Mouse (Mus musculus): Measurements from ENCODE around the gene Ddb1. TPM values are rescaled to one million over a fixed set of nuclear protein-coding genes. Genes with fewer than 3 reads are reported as not detected.
A peak's percentile ranks its signal among the peaks of the same experiment; 100 is the strongest.

The Ddb1 gene
- polyA plus RNA-seq, 1 experiment from 2014 or later = 219 TPM

- WGBS = 91% methylated on average over 8 of the region's 8 CpGs
- Histone ChIP-seq H3K9me3 (ENCODE audit: control insufficient read depth, low read length) (no peaks in the 10 kb centered on the region), H3K36me3 (replicated peaks; ENCODE audit: control insufficient read depth, insufficient read depth) (peaks cover 25% of the 10 kb centered on the region), H3K27ac (no peak overlapping the region), H3K4me2 (replicated peaks) (no peak overlapping the region), H3K4me1 (replicated peaks; ENCODE audit: control insufficient read depth, insufficient read depth, low read length) (no peaks in the 10 kb centered on the region), H3K27me3 (ENCODE audit: control insufficient read depth, insufficient read depth, low read length) (no peaks in the 10 kb centered on the region), H3K9ac (no peak overlapping the region), H3K4me3 (replicated peaks; ENCODE audit: low read length) (no peak overlapping the region)
- DNase-seq (ENCODE audit: low spot score) = no peak
- ATAC-seq (ENCODE audit: low FRiP score) = no peak
Observed at GRCm38 (mm10) chr19:10587231-10587630, 17.9 kb upstream of the Ddb1 start.

- 55% methylated on average over 5 of the region's 5 CpGs for WGBS
- ATAC-seq (ENCODE audit: low FRiP score) = no peak
- no peak for DNase-seq (ENCODE audit: low spot score)
Observed at GRCm38 (mm10) chr19:10589127-10589857, 15.8 kb upstream of the Ddb1 start.

GRCm38 (mm10) chr19:10590301-10590700 is 14.8 kb upstream of the Ddb1 start:
- Histone ChIP-seq H3K4me1 (replicated peaks; ENCODE audit: control insufficient read depth, insufficient read depth, low read length) (no peaks in the 10 kb centered on the region), H3K27ac (no peak overlapping the region), H3K27me3 (ENCODE audit: control insufficient read depth, insufficient read depth, low read length) (no peaks in the 10 kb centered on the region), H3K4me2 (replicated peaks) (no peak overlapping the region), H3K9me3 (ENCODE audit: control insufficient read depth, low read length) (no peaks in the 10 kb centered on the region), H3K4me3 (replicated peaks; ENCODE audit: low read length) (no peak overlapping the region), H3K36me3 (replicated peaks; ENCODE audit: control insufficient read depth, insufficient read depth) (peaks cover 34% of the 10 kb centered on the region), H3K9ac (no peak overlapping the region)
- 71% methylated on average over 3 of the region's 3 CpGs for WGBS
- no peak for DNase-seq (ENCODE audit: low spot score)
- no peak for ATAC-seq (ENCODE audit: low FRiP score)

More at GRCm38 (mm10) chr19:10589127-10589857, 15.8 kb upstream of the Ddb1 start:
- Histone ChIP-seq H3K27ac (no peak overlapping the region), H3K9me3 (ENCODE audit: control insufficient read depth, low read length) (no peaks in the 10 kb centered on the region), H3K27me3 (ENCODE audit: control insufficient read depth, insufficient read depth, low read length) (no peaks in the 10 kb centered on the region), H3K36me3 (replicated peaks; ENCODE audit: control insufficient read depth, insufficient read depth) (peaks cover 28% of the 10 kb centered on the region), H3K4me3 (replicated peaks; ENCODE audit: low read length) (no peak overlapping the region), H3K4me2 (replicated peaks) (no peak overlapping the region), H3K4me1 (replicated peaks; ENCODE audit: control insufficient read depth, insufficient read depth, low read length) (no peaks in the 10 kb centered on the region), H3K9ac (no peak overlapping the region)

DNA sequence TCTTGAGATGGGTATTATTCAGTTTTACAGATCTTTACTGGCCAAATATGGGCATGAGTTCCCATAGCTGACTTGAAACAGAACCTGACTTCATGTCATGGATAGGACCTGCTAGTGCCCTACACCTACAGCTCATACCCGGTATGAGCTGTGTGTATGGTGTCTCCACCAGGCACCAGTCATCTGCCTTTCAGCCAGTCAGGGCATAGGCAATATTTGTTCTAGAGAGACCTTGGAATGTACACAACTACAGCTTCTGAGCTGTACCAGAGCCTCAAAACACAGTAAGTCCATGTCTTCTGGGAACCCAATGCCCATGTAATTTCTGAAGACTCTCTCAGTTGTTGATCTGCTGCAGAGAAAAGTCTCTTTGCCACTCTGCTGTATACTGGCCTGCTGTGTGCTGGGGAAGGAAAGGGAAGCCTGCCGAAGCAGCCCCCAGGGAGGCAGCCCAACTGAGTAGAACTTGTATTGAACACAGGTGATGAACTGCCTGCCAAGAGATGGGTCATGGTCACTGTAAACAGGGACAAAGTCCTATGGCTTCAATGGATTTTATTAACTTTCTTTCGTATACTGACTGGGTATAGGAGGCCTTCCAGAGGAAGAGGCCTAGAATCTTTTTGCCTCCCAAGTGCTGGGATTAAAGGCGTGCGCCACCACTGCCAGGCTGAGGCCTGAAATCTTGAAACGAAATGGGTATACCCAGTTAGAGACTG is 13.3 kb upstream of the Ddb1 start:
- no peaks in the 10 kb centered on the region for H3K27me3 ChIP-seq (ENCODE audit: control insufficient read depth, insufficient read depth, low read length)
- H3K36me3 ChIP-seq (replicated peaks; ENCODE audit: control insufficient read depth, insufficient read depth) = peaks cover 44% of the 10 kb centered on the region
- H3K9me3 ChIP-seq (ENCODE audit: control insufficient read depth, low read length) = no peaks in the 10 kb centered on the region
- no peak overlapping the region for H3K27ac ChIP-seq
- no peak overlapping the region for H3K9ac ChIP-seq
- ATAC-seq (ENCODE audit: low FRiP score) = no peak
- 90% methylated on average over 6 of the region's 6 CpGs for WGBS
- DNase-seq (ENCODE audit: low spot score) = no peak
- no peaks in the 10 kb centered on the region for H3K4me1 ChIP-seq (replicated peaks; ENCODE audit: control insufficient read depth, insufficient read depth, low read length)
- no peak overlapping the region for H3K4me3 ChIP-seq (replicated peaks; ENCODE audit: low read length)
- no peak overlapping the region for H3K4me2 ChIP-seq (replicated peaks)

- H3K27me3 ChIP-seq (ENCODE audit: control insufficient read depth, insufficient read depth, low read length) = no peaks in the 10 kb centered on the region
- ATAC-seq (ENCODE audit: low FRiP score) = no peak
- no peak overlapping the region for H3K27ac ChIP-seq
- 42% methylated on average over 3 of the region's 3 CpGs for WGBS
- peaks cover 9% of the 10 kb centered on the region; the same call in 1 of the 2 replicates for H3K4me1 ChIP-seq (replicated peaks; ENCODE audit: control insufficient read depth, insufficient read depth, low read length)
- H3K4me3 ChIP-seq (replicated peaks; ENCODE audit: low read length) = no peak overlapping the region
- DNase-seq (ENCODE audit: low spot score) = no peak
- no peaks in the 10 kb centered on the region for H3K9me3 ChIP-seq (ENCODE audit: control insufficient read depth, low read length)
- H3K4me2 ChIP-seq (replicated peaks) = no peak overlapping the region
- no peak overlapping the region for H3K9ac ChIP-seq
- H3K36me3 ChIP-seq (replicated peaks; ENCODE audit: control insufficient read depth, insufficient read depth) = peaks cover 43% of the 10 kb centered on the region
Observed at GRCm38 (mm10) chr19:10598188-10598587, 6.9 kb upstream of the Ddb1 start.

- Histone ChIP-seq H3K27ac (no peak overlapping the region), H3K4me2 (replicated peaks) (no peak overlapping the region), H3K9me3 (ENCODE audit: control insufficient read depth, low read length) (no peaks in the 10 kb centered on the region), H3K9ac (no peak overlapping the region), H3K36me3 (replicated peaks; ENCODE audit: control insufficient read depth, insufficient read depth) (peaks cover 30% of the 10 kb centered on the region), H3K27me3 (ENCODE audit: control insufficient read depth, insufficient read depth, low read length) (no peaks in the 10 kb centered on the region), H3K4me3 (replicated peaks; ENCODE audit: low read length) (no peak overlapping the region), H3K4me1 (replicated peaks; ENCODE audit: control insufficient read depth, insufficient read depth, low read length) (peaks cover 17% of the 10 kb centered on the region)
- no peak for ATAC-seq (ENCODE audit: low FRiP score)
- 91% methylated on average over 2 of the region's 2 CpGs for WGBS
- DNase-seq (ENCODE audit: low spot score) = no peak
Observed at GRCm38 (mm10) chr19:10599648-10600047, 5.5 kb upstream of the Ddb1 start.

- H3K4me2 ChIP-seq (replicated peaks) = peak overlapping the region; percentile 59
- H3K9ac ChIP-seq = peak overlapping the region; percentile 77
- H3K4me1 ChIP-seq (replicated peaks; ENCODE audit: control insufficient read depth, insufficient read depth, low read length) = peaks cover 29% of the 10 kb centered on the region
- 2% methylated on average over 6 of the region's 6 CpGs for WGBS
- peak overlapping the region; percentile 96 for H3K27ac ChIP-seq
- H3K4me3 ChIP-seq (replicated peaks; ENCODE audit: low read length) = peak overlapping the region; percentile 29
- DNase-seq (ENCODE audit: low spot score) = peak; percentile 52
- 0 out of 2 replicates have a peak, but pooled peaks have one; percentile 16 for ATAC-seq (ENCODE audit: low FRiP score)
- H3K36me3 ChIP-seq (replicated peaks; ENCODE audit: control insufficient read depth, insufficient read depth) = peaks cover 19% of the 10 kb centered on the region
- H3K9me3 ChIP-seq (ENCODE audit: control insufficient read depth, low read length) = no peaks in the 10 kb centered on the region
- no peaks in the 10 kb centered on the region for H3K27me3 ChIP-seq (ENCODE audit: control insufficient read depth, insufficient read depth, low read length)
Observed at GRCm38 (mm10) chr19:10602247-10602769, 2.8 kb upstream of the Ddb1 start.

DNA sequence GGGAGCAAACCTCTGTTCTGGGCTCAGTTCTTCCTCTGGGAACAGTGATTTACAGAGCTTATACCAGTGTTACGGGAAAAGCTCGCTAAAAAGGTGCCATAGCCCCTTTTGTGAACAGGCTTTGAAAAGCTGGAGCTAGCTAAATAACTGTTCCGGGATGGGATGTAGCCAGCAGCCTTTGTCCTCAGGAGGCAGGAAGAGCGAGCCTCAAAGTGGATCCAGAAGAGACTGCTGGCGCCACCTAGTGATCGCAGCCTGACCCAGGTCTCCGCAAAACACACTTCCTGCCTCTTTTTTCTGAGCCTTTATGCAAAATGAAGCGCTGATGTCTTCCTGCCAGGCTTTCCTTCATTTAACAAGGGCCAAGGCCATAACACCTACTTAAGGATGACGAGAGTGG is 2.3 kb upstream of the Ddb1 start:
- DNase-seq (ENCODE audit: low spot score) (peak; percentile 91), ATAC-seq (ENCODE audit: low FRiP score) (peak; percentile 61; the same call in 1 of the 2 replicates)
- H3K4me1 ChIP-seq (replicated peaks; ENCODE audit: control insufficient read depth, insufficient read depth, low read length) = peaks cover 29% of the 10 kb centered on the region
- H3K4me3 ChIP-seq (replicated peaks; ENCODE audit: low read length) = peak overlapping the region; percentile 29
- WGBS = 2% methylated on average over 9 of the region's 9 CpGs
- H3K27ac ChIP-seq = peak overlapping the region; percentile 96
- no peaks in the 10 kb centered on the region for H3K9me3 ChIP-seq (ENCODE audit: control insufficient read depth, low read length)
- H3K4me2 ChIP-seq (replicated peaks) = peak overlapping the region; percentile 59
- H3K36me3 ChIP-seq (replicated peaks; ENCODE audit: control insufficient read depth, insufficient read depth) = peaks cover 23% of the 10 kb centered on the region
- no peaks in the 10 kb centered on the region for H3K27me3 ChIP-seq (ENCODE audit: control insufficient read depth, insufficient read depth, low read length)
- peak overlapping the region; percentile 77 for H3K9ac ChIP-seq
